ENCODE assay signal across 8 mouse cellular contexts in genomic region chr3:18625395-18626328, GRCm38 (mm10).
DNase-seq lines count a peak whose midpoint lies in the region; ATAC-seq lines count a peak whose summit lies in the region.

No protein-coding gene starts in this region.

- peak overlapping the region; percentile 58 for H3K9ac ChIP-seq in stomach, embryonic 16.5 days (ENCODE audit: low read length)

- no peaks in the 10 kb centered on the region for H3K36me3 ChIP-seq in stomach, embryonic 16.5 days (ENCODE audit: control insufficient read depth, insufficient read depth, low read length)

- DNase-seq in ovary, postnatal 14 days (ENCODE audit: low spot score), result peak; percentile 11
- no peak for DNase-seq in ovary, postnatal 10 days (ENCODE audit: low spot score)
- DNase-seq in embryo, embryonic 11 days, result peak; percentile 85
- peak; percentile 17 for DNase-seq in heart, postnatal 4 days
- peak; percentile 66 to 82 for DNase-seq in layer of hippocampus, adult 18-20 months (ENCODE audit: low spot score in 2 of 2)
- peak; percentile 23 for DNase-seq in lung, postnatal 36 days
- DNase-seq in thymus, postnatal 36 days, result no peak

- peak overlapping the region; percentile 40 for H3K4me3 ChIP-seq in stomach, embryonic 16.5 days (replicated peaks; ENCODE audit: low read length)

- peaks cover 14% of the 10 kb centered on the region for H3K4me1 ChIP-seq in stomach, embryonic 16.5 days (ENCODE audit: control insufficient read depth, insufficient read depth, low read length)

- WGBS in stomach, embryonic 16.5 days, result 6% methylated on average over 32 of the region's 32 CpGs

- no peak for ATAC-seq in stomach, embryonic 16.5 days (ENCODE audit: insufficient read depth, low FRiP score)

- H3K4me2 ChIP-seq in stomach, embryonic 16.5 days (ENCODE audit: low read depth, low read length), result peak overlapping the region; percentile 52

- H3K9me3 ChIP-seq in stomach, embryonic 16.5 days (replicated peaks; ENCODE audit: control insufficient read depth, low read length), result no peaks in the 10 kb centered on the region

- H3K27me3 ChIP-seq in stomach, embryonic 16.5 days (ENCODE audit: control insufficient read depth, insufficient read depth, low read length), result no peaks in the 10 kb centered on the region

- peak overlapping the region; percentile 80 for H3K27ac ChIP-seq in stomach, embryonic 16.5 days (ENCODE audit: low read length)

Comparison
In these comparisons a context has a peak if more than half of its experiments do, and no peak if none do; other contexts are left out.
1. DNase-seq: peak in ovary, postnatal 14 days (single experiment), embryo, embryonic 11 days (single experiment), heart, postnatal 4 days (single experiment), layer of hippocampus, adult 18-20 months (2 of 2) and lung, postnatal 36 days (single experiment); none in ovary, postnatal 10 days (single experiment) and thymus, postnatal 36 days (0 of 2).